Mouse (Mus musculus) CD4-positive, CD25-positive, alpha-beta regulatory T cell, adult 2 months (primary cell): ENCODE measurements at regions not wholly inside any gene's neighbourhood (a gene's known extent, or its start where the extent isn't known, plus 50 kb on each side); places are given as distances from the start of the nearest gene placed in this dataset.

ENCODE experiments used
- DNase-seq: peaks from one replicate; pipeline ENCODE4 v3.0.0-alpha.2; 2012; ENCODE audit warnings: low read depth, low spot score

- peak; percentile 39 for DNase-seq
Observed at GRCm38 (mm10) chr17:22795213-22795612, 71.7 kb downstream of the Zfp945 start.

- DNase-seq, result no peak
Observed at GRCm38 (mm10) chr17:22784481-22784880, 82.5 kb downstream of the Zfp945 start.

- no peak for DNase-seq
Observed at GRCm38 (mm10) chr17:22745736-22746135, 121.2 kb downstream of the Zfp945 start.

GRCm38 (mm10) chr17:22739581-22740178 is 127.3 kb downstream of the Zfp945 start:
- DNase-seq, result peak; percentile 80

- DNase-seq, result no peak
Observed at GRCm38 (mm10) chr17:22739173-22739572, 127.8 kb downstream of the Zfp945 start.

- DNase-seq, result no peak
Observed at GRCm38 (mm10) chr17:22736360-22736759, 130.6 kb downstream of the Zfp945 start.
